Mouse (Mus musculus) hindbrain, embryonic 11.5 days (tissue): ENCODE results near the gene Gm3015. TPM values are rescaled to one million over a fixed set of nuclear protein-coding genes. Genes with fewer than 3 reads are reported as not detected.
"Not testable (repeated sequence)": the region's sequence is repeated elsewhere in the genome, so short reads cannot be mapped to it uniquely, and the experiment has no call there.

ENCODE experiments used
- ATAC-seq: fragments of 200-750 bp; cut with Nextera tagmentation; 2 replicates; pipeline ENCODE4 v1.8.0; 2017; ENCODE audit warnings: mild to moderate bottlenecking, moderate TSS enrichment, moderate library complexity; ENCODE audit not compliant: low FRiP score
- DNase-seq: peaks from one replicate; pipeline ENCODE4 v3.0.0-alpha.2; 2015; ENCODE audit warnings: low spot score
- H3K27ac ChIP-seq: fragments of 300-500 bp; sonication (generic); 2 replicates; pipeline ENCODE4 v1.5.1; 2014; ENCODE audit warnings: mild to moderate bottlenecking, low read depth, low read length
- H3K27me3 ChIP-seq: fragments of 300-500 bp; sonication (generic); 2 replicates; pipeline ENCODE4 v1.6.1; 2014; ENCODE audit warnings: mild to moderate bottlenecking, low read length, moderate library complexity, mixed read lengths; ENCODE audit not compliant: control insufficient read depth, insufficient read depth
- H3K36me3 ChIP-seq: fragments of 300-500 bp; sonication (generic); 2 replicates; pipeline ENCODE4 v1.6.1; 2014; ENCODE audit warnings: mild to moderate bottlenecking, low read length, moderate library complexity, mixed read lengths; ENCODE audit not compliant: control insufficient read depth, insufficient read depth
- H3K4me1 ChIP-seq: fragments of 300-500 bp; sonication (generic); replicated peaks from 2 replicates; pipeline ENCODE4 v1.6.1; 2014; ENCODE audit warnings: low read length, mixed read lengths; ENCODE audit not compliant: control insufficient read depth, insufficient read depth
- H3K4me2 ChIP-seq: fragments of 300-500 bp; sonication (generic); replicated peaks from 2 replicates; pipeline ENCODE4 v1.6.1; 2014; ENCODE audit warnings: mild to moderate bottlenecking, low read depth, low read length
- H3K4me3 ChIP-seq: fragments of 300-500 bp; sonication (generic); 2 replicates; pipeline ENCODE4 v1.5.1; 2014; ENCODE audit warnings: low read depth, low read length
- H3K9ac ChIP-seq: fragments of 300-500 bp; sonication (generic); 2 replicates; pipeline ENCODE4 v1.6.1; 2014; ENCODE audit warnings: low read depth, low read length
- H3K9me3 ChIP-seq: fragments of 300-500 bp; sonication (generic); 2 replicates; pipeline ENCODE4 v1.6.1; 2016; ENCODE audit warnings: low read length; ENCODE audit not compliant: control insufficient read depth
- WGBS: fragments of 180-500 bp; shearing (Covaris S2); extraction: QIAGEN DNeasy Blood & Tissue Kit; methylation state at CpG from one replicate; pipeline ENCODE4 v1.1.7; 2014; 5-methylcytosine and 5-hydroxymethylcytosine counted together
- polyA plus RNA-seq: library from polyadenylated mRNA; unstranded; fragments of >200 nt; fragmentation: Nextera tagmentation; extraction: Ambion mirVana; gene quantifications from 2 replicates; pipeline ENCODE4 v1.2.1, GENCODE M21; 2014

Gm3015 gene
- not detected in 2 replicates for polyA plus RNA-seq

DNA sequence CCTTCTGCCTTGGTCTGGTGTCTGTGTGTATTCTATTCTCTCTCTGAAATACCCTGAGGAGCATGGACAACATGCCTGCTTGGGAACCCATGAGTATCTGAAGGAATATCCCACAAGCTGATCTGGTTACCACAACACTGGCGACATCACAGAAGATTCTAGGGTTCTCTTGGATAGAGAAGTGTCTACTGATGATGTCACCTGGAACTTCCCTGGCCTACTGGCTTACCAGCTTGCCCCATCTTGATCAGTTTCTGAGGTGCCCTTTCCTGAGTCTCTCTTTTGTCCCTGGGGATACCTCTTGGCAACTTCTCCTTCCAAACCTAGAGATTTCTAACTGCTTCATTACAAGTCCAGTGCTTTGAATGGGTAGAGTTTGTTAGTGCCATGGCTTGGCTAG lies at the start of gene Gm3015:
Gene Gm3015, minus strand, starts transcription at position 101 of the 400 bp plus-strand sequence.
- not testable (repeated sequence) for H3K9me3 ChIP-seq, ATAC-seq, H3K36me3 ChIP-seq, DNase-seq, H3K4me1 ChIP-seq, H3K4me2 ChIP-seq, H3K9ac ChIP-seq, H3K27ac ChIP-seq, H3K27me3 ChIP-seq, H3K4me3 ChIP-seq
- 100% methylated on average over 1 of the region's 1 CpGs for WGBS

DNA sequence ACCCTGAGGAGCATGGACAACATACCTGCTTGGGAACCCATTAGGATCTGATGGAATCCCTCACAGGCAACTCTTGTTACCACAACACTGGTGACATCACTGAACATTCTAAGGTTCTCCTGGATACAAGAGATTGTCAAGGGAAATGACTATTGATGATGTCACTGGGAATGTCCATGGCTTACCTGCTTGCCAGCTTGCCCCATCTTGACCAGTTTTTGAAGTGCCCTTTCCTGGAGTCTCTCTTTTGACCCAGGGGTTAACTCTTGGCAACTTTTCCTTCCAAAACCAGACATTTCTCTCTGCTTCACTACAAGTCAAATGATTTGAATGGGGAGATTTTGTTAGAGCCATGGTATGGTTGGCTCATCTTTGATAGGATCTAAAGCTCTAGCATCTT lies 29.3 kb upstream of the Gm3015 start, which contains the start of gene Gm10377:
Gene Gm10377, minus strand, starts transcription at position 101 of the 400 bp plus-strand sequence.
- ATAC-seq, H3K9ac ChIP-seq, H3K4me3 ChIP-seq, DNase-seq, H3K4me1 ChIP-seq, H3K4me2 ChIP-seq, H3K27ac ChIP-seq, H3K27me3 ChIP-seq, H3K9me3 ChIP-seq, H3K36me3 ChIP-seq: not testable (repeated sequence)

Other genes starting within 250 kb of the Gm3015 start
- not detected in 2 replicates for gene Gm8024, start 244.5 kb downstream of the Gm3015 start, polyA plus RNA-seq
- not detected in 2 replicates for gene Gm17124, start 168.9 kb downstream of the Gm3015 start, polyA plus RNA-seq
- not detected in 2 replicates for gene Gm3633, start 126.9 kb downstream of the Gm3015 start, polyA plus RNA-seq
- not detected in 2 replicates for gene Gm10378, start 112.9 kb downstream of the Gm3015 start, polyA plus RNA-seq
- gene Gm10377, start 29.2 kb upstream of the Gm3015 start, polyA plus RNA-seq: not detected in 2 replicates
- gene Gm21977, start 84.7 kb upstream of the Gm3015 start, polyA plus RNA-seq: not detected in 2 replicates
- gene Gm8082, start 224.8 kb upstream of the Gm3015 start, polyA plus RNA-seq: not detected in 2 replicates
- not detected in 2 replicates for gene Gm10376, start 246.8 kb upstream of the Gm3015 start, polyA plus RNA-seq